Mouse (Mus musculus): ENCODE results near the gene Nutm1.

GRCm38 (mm10) chr2:112238006-112238405 is 21.1 kb downstream of the Nutm1 start:
- TF ChIP-seq CHD1 (IDR thresholded peaks at IDR 0.05; ENCODE audit: low read depth, low read length) (no peak), JUND (IDR thresholded peaks at IDR 0.05; ENCODE audit: low read depth, low read length) (no peak), CTCF (IDR thresholded peaks at IDR 0.05 in 2 of 3, conservative IDR thresholded peaks at IDR 0.05 in 1 of 3; ENCODE audit: control insufficient read depth in 1 of 3, insufficient read depth in 1 of 3, low read depth in 2 of 3, low read length in 3 of 3, poor library complexity in 1 of 3, severe bottlenecking in 1 of 3) (no peak), POLR2A (IDR thresholded peaks at IDR 0.05; ENCODE audit: control insufficient read depth in 1 of 2, insufficient read depth in 1 of 2, low read depth in 1 of 2, low read length in 2 of 2, poor library complexity in 1 of 2) (no peak), EP300 (IDR thresholded peaks at IDR 0.05; ENCODE audit: low read depth in 1 of 2, low read length in 2 of 2) (no peak), TBP (IDR thresholded peaks at IDR 0.05; ENCODE audit: low read depth, low read length) (peak; percentile 44; the same call in 1 of the 2 replicates), ELF1 (IDR thresholded peaks at IDR 0.05; ENCODE audit: low read depth, low read length) (no peak), BHLHE40 (IDR thresholded peaks at IDR 0.05; ENCODE audit: borderline replicate concordance, low read depth, low read length) (no peak), ZMIZ1 (IDR thresholded peaks at IDR 0.05; ENCODE audit: low read depth, low read length) (no peak), MAX (IDR thresholded peaks at IDR 0.05; ENCODE audit: low read length) (no peak), MAFK (IDR thresholded peaks at IDR 0.05; ENCODE audit: borderline replicate concordance, low read depth, low read length) (no peak), E2F4 (IDR thresholded peaks at IDR 0.05; ENCODE audit: borderline replicate concordance, low read depth, low read length) (no peak)
